Mouse (Mus musculus): ENCODE measurements around the gene Camsap2. TPM values are rescaled to one million over a fixed set of nuclear protein-coding genes. Genes with fewer than 3 reads are reported as not detected.
A peak's percentile ranks its signal among the peaks of the same experiment; 100 is the strongest.

Gene Camsap2
- 1 to 10 TPM; 7.3 to 9.5 (median 8.6) TPM for total RNA-seq (2022)

- peak; percentile 91 for DNase-seq (ENCODE audit: low spot score in 2 of 2)
Measured at GRCm38 (mm10) chr1:136345454-136346372, at the start of gene Camsap2. Camsap2 (minus strand) TSS chr1:136346104.

- DNase-seq (ENCODE audit: low spot score in 2 of 2) = no peak
Measured at GRCm38 (mm10) chr1:136395073-136395472, 49.2 kb upstream of the Camsap2 start.

DNA sequence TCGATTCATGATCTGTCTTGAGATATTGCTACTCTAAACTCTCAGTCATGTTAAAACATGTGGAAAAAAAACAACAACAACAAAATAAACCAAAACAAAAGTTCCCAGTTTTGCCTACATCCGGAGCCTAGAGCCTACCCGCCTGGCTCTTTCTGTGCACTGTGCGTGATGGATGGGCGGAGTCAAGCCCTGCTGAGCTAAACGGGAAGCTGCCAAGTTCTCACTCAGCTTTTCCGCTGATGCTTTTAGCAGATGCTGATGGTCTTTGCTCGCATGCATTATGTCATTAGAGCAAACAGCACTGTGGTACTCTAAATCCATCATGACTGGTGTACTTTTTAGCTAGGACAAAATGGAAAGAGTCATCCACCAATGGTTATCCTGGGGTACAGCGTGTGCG, 48.6 kb upstream of the Camsap2 start:
- peak in 1 of 2 experiments; percentile 16 for DNase-seq (ENCODE audit: low spot score in 2 of 2)

DNA sequence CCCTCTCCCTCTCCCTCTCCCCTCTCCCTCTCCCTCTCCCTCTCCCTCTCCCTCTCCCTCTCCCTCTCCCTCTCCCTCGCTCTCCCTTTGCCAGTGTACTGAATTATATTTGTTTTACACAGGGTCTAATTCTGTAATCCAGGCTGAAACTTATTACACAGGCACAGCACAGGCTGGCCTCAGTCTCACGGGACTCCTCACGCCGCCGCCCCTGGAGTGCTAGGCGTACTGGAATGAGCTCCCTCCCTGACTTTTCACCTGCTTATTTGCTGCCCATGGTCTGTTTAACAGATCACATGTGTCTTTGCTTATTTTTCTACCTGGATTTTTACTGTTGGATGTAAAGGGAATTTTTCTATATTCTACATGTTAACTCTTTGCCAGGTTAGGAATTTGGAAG, 41.0 kb upstream of the Camsap2 start:
- no peak for DNase-seq (ENCODE audit: low spot score in 2 of 2)

DNA sequence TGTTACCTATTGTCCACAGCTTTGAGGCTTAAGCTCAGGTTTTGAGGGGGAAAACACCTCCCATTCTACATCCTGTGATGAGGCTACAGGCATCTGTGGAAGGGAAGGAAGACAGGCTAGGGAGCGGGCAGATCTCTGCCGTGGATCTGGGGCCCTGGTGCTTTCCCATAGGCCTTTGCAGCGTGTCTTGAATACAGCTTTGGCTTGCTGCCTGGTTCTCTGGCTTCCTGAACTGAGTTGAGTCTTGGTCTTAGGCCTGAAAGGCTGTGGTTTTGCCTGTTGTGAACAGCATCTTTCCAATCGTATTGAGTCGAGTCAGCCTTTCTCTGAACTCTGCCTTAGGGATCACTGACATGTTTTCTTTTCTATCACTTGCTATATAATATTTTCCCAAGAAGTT, 35.7 kb upstream of the Camsap2 start:
- DNase-seq (ENCODE audit: low spot score in 2 of 2) = peak in 1 of 2 experiments; percentile 2

DNA sequence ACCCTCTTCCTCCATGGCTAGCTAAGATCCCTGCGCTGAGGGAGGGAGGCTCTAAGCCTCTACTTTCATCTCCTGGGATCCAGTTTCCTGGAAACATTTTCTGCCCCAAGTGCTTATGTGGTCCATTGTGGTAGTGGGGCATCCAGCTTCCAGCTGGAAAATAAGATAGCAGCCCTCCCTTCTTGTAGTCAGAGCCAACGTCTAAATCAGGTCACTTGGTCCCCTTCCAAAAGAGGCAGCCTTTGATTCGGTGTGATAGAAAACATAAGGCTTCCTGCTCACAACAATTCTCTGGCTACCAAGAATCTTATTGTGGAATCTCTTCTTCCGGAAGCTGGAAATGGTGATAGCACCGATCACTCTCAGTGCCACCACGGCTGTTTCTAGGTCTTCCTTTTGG, 35.3 kb upstream of the Camsap2 start:
- no peak for DNase-seq (ENCODE audit: low spot score in 2 of 2)

DNA sequence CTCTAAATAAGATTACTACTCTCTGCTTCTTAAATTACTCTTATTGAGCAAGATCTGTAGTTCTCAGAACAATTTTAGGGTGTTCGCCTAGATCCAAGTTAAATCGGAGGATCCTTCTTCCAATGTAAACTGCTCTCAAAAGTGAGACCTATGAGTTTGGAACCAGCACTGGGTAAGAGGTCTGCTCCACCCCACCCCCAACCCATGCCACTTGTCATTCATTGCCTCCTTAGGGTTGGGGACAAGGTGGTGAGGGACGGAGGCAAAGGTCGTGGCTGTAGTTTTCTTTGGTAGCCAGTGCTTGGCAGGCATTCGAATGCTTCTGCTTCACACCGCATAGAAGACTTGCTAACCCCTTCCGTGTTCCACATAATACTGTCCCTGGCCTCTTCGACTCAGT, 34.7 kb upstream of the Camsap2 start:
- DNase-seq (ENCODE audit: low spot score in 2 of 2) = no peak

DNA sequence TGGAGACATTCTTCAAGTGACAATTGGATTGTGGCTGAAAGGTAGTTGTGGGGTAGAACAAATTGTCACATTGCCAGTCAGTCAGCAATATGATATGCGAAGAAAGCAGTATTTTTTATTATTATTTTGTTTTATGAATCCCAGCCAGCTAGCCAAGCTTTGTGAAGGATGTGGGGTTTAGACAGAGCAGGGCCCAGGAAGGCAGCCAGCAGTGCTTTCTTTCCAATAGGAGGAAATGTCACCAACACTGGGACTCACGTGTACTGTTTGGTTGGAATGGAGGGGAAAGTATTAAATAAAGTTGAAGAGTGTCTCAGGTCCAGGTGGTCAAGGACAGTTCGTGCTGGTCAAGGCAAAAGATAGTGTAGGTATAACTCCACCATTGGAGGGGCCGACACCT, 34.3 kb upstream of the Camsap2 start:
- no peak for DNase-seq (ENCODE audit: low spot score in 2 of 2)

DNA sequence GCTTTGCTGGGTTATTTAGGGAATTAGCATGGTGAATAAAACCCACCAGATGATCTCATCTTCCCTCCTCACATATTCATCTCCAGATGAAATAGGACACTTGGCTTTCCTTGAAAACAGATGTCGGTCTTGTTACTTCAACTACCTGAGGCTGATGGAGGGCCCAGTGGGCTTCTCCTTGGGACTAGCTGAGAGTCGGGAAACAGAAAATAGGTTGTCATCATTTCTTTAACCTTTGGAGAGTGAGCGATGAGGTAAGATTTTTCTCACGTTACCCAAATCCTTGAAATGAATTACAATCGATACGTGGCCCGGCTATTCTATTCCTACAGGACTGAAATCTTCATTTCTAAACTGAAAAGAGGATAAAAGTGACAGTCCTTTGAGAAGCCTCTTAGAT, 33.4 kb upstream of the Camsap2 start:
- DNase-seq (ENCODE audit: low spot score in 2 of 2) = no peak

DNA sequence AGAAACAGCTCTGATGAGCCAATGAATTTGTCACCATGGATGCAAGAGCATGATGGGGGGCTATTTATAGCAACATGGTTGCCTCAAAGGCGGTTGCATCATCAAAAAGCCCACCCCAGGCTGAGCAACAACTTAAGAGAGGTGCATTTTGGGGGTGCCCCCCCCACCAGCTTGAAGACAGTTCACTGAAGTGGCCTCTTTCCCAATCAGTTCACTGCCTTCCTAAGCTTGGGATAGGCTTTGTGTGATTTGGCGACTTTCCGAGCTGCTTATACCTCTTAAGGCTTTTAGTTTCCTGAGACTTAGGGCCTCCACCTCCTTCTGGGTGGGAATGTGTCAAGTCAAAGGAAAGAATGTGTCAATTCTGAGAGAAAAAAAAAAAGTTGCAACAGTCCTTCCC, 20.1 kb upstream of the Camsap2 start:
- DNase-seq (ENCODE audit: low spot score in 2 of 2) = no peak

GRCm38 (mm10) chr1:136364711-136365110, 18.8 kb upstream of the Camsap2 start:
- peak; percentile 44 to 45 for DNase-seq (ENCODE audit: low spot score in 2 of 2)

DNA sequence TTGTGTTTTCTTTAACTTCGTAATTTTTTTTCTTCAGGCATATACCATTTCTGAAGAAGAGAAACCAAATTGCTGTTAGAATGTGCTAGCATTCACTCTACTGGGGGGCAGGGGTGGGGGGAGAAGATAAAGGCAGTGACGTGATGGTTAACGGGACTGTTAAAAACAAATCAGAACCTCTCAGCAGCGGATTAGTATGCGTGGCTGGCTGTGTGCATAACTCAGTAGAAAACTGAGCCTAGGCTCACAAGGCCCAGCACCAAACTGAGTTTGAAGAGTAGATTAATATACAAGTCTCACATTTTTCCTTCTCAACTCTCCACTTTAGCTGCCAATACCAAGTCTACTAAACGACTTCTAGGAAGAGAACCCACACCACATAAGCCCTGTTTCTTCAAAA, 17.1 kb upstream of the Camsap2 start:
- no peak for DNase-seq (ENCODE audit: low spot score in 2 of 2)

- DNase-seq (ENCODE audit: low spot score in 2 of 2) = no peak
Measured at GRCm38 (mm10) chr1:136362567-136362966, 16.7 kb upstream of the Camsap2 start.

DNA sequence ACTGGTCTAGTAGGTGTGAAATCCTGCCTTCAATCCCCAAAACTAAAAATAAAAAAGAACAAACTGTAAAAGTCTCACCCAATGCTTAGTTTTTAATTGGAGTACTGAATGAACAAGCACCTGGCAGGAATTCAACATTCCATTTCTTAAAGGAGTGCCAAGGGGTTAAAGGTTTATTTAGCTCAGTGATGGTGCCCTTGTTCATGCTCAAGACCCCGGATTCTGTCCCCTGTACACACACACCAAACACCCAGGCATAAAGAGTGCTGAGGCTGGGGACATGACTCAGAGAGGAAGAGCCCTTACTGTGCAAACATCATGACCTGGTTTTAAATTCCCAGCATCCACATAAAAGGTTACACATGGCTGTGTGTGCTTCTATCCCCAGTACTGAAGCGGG, 15.5 kb upstream of the Camsap2 start:
- DNase-seq (ENCODE audit: low spot score in 2 of 2) = no peak

GRCm38 (mm10) chr1:136360909-136361308, 15.0 kb upstream of the Camsap2 start:
- no peak for DNase-seq (ENCODE audit: low spot score in 2 of 2)

DNA sequence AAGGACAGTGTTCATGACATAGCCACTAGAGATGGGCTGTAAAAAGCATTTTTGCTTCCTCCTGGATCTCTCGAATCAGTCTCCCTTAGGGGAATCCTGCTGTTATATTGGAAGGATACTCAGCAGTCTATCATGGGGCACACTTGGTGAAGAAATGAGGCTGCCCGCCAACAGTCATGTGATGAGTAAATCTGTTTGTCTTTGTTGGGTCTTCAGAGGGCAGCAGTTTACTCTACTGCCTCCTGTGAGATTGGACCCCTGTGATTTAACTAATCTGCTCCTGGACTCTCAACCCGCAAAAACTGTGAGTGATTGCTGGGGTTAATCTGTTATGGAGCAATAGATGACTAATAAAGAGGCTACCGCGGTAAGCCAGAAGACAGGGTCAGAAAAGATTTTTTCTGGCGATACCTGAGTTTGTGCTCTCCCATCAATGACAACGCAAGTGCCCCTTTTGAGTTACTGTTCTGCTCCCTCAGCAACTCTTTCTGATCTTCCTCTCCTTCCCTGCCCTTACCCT, 13.0 kb upstream of the Camsap2 start:
- DNase-seq (ENCODE audit: low spot score in 2 of 2) = no peak

DNA sequence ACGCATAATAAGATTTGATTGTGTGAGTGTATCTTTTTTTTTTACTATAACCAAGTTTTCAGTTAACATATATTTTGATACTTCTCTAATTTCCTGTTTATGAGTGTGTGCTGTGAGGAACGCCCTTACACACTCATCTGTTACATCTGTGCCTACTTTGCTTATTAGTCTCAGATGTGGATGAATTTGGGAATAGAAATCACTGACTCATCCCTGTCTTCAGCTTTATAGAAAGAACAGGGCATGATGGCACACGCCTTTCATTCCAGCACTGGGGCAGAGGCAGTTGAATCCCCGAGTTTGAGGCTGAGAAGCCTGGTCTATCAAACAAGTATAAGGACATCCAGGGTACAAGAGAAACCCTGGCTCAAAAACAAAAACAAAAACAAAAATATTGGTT, 9.7 kb upstream of the Camsap2 start:
- no peak for DNase-seq (ENCODE audit: low spot score in 2 of 2)

GRCm38 (mm10) chr1:136350699-136351200, 4.8 kb upstream of the Camsap2 start:
- no peak for DNase-seq (ENCODE audit: low spot score in 2 of 2)

- no peak for DNase-seq (ENCODE audit: low spot score in 2 of 2)
Measured at GRCm38 (mm10) chr1:136348137-136348536, 2.2 kb upstream of the Camsap2 start.

DNA sequence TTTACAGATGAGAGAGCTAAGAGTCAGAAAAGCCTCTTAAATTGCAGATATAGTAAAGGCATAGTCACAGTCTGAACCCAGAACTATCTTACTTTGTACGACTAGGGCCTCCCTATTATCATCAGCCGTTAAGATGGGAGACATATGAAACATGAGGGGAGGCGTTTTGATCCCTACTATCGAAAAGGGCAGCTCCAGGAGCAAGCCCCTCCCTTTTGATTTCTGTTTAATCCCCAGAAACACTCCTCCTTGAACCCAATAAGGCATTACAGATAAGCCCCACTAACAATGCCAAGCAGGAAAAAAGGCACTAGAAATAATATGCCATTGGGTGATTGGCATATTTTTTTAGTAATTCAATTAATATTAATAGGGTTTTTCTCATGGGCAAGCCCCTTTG, 1.2 kb upstream of the Camsap2 start:
- DNase-seq (ENCODE audit: low spot score in 2 of 2) = no peak

GRCm38 (mm10) chr1:136346373-136347035, 600 bp upstream of the Camsap2 start:
- DNase-seq (ENCODE audit: low spot score in 2 of 2) = no peak

GRCm38 (mm10) chr1:136344768-136345453, 993 bp downstream of the Camsap2 start:
- peak in 1 of 2 experiments; percentile 20 for DNase-seq (ENCODE audit: low spot score in 2 of 2)
